Mouse (Mus musculus): ENCODE measurements around the gene Vash1.

- TF ChIP-seq POLR2A (IDR thresholded peaks at IDR 0.05; ENCODE audit: insufficient read depth, low read depth, low read length) (no peak), CTCF (IDR thresholded peaks at IDR 0.05; ENCODE audit: insufficient read depth, low read depth, low read length) (no peak)
These were observed 24.2 kb downstream of the Vash1 start for GRCm38 (mm10) chr12:86702690-86703089.

Data from olfactory bulb, adult 2 months (tissue).